Mouse (Mus musculus) heart, adult 18-20 months (tissue): Measurements from ENCODE around the gene Ulk2. TPM values are rescaled to one million over a fixed set of nuclear protein-coding genes. Genes with fewer than 3 reads are reported as not detected.
"Not testable (repeated sequence)": the region's sequence is repeated elsewhere in the genome, so short reads cannot be mapped to it uniquely, and the experiment has no call there.

Experiments used
- DNase-seq, 2 experiments: peaks; one replicate each; pipeline ENCODE4 v3.0.0; 2021 to 2022; ENCODE audit warnings: mixed read lengths in 1 of 2
- long read RNA-seq, 2 experiments: library from polyadenylated mRNA; stranded (forward); transcript quantifications; one replicate each; pipeline ENCODE4 v2.0.0; 2021
- total RNA-seq, 2 experiments: library from RNA; stranded (reverse); gene quantifications; 2 replicates each; pipeline ENCODE4 v1.2.3; 2021

The Ulk2 gene
- 10 to 100 TPM; 45.9 to 50.7 TPM for total RNA-seq
- long read RNA-seq, experiment 1, full-length matches to known transcripts = 5 of 16 reads
- long read RNA-seq, experiment 1, partial matches to known transcripts = 7 of 16 reads
- long read RNA-seq, experiment 1, other reads (novel, unspliced or antisense) = 4 of 16 reads
- long read RNA-seq, experiment 2, full-length matches to known transcripts = 1 of 6 reads
- long read RNA-seq, experiment 2, partial matches to known transcripts = 3 of 6 reads
- long read RNA-seq, experiment 2, other reads (novel, unspliced or antisense) = 2 of 6 reads

- DNase-seq = peak; percentile 91 to 93
These were observed at the start of gene Ulk2 for GRCm38 (mm10) chr11:61854988-61855411. Ulk2 (minus strand) TSS chr11:61855073.

- DNase-seq = no peak
These were observed 27.3 kb upstream of the Ulk2 start for GRCm38 (mm10) chr11:61882183-61882582.

- DNase-seq = no peak
These were observed 25.0 kb upstream of the Ulk2 start for GRCm38 (mm10) chr11:61879921-61880320.

GRCm38 (mm10) chr11:61871881-61872280 lies 17.0 kb upstream of the Ulk2 start:
- DNase-seq = no peak

GRCm38 (mm10) chr11:61866856-61867255 lies 12.0 kb upstream of the Ulk2 start:
- DNase-seq = no peak

- no peak for DNase-seq
These were observed 7.1 kb upstream of the Ulk2 start for GRCm38 (mm10) chr11:61861781-61862547.

GRCm38 (mm10) chr11:61859316-61859715 lies 4.4 kb upstream of the Ulk2 start:
- no peak for DNase-seq

- no peak for DNase-seq
These were observed 666 bp upstream of the Ulk2 start for GRCm38 (mm10) chr11:61855539-61855938.

- DNase-seq = peak; percentile 89 to 90
These were observed 474 bp downstream of the Ulk2 start for GRCm38 (mm10) chr11:61854211-61854987.

- DNase-seq = no peak
These were observed 1.2 kb downstream of the Ulk2 start for GRCm38 (mm10) chr11:61853659-61854058.

- DNase-seq = no peak
These were observed 2.0 kb downstream of the Ulk2 start for GRCm38 (mm10) chr11:61852916-61853315.

- no peak for DNase-seq
These were observed 3.7 kb downstream of the Ulk2 start for GRCm38 (mm10) chr11:61851195-61851594.

- DNase-seq = not testable (repeated sequence)
These were observed 14.2 kb downstream of the Ulk2 start for GRCm38 (mm10) chr11:61840663-61841062.

GRCm38 (mm10) chr11:61839940-61840339 lies 14.9 kb downstream of the Ulk2 start:
- no peak for DNase-seq

- no peak for DNase-seq
These were observed 15.7 kb downstream of the Ulk2 start for GRCm38 (mm10) chr11:61839182-61839581.

- no peak for DNase-seq
These were observed 45.1 kb downstream of the Ulk2 start for GRCm38 (mm10) chr11:61809793-61810192.

- DNase-seq = no peak
These were observed 46.2 kb downstream of the Ulk2 start for GRCm38 (mm10) chr11:61808551-61809117.

- peak in 1 of 2 experiments; percentile 50 for DNase-seq
These were observed 61.4 kb downstream of the Ulk2 start for GRCm38 (mm10) chr11:61793441-61793840.

GRCm38 (mm10) chr11:61788550-61788949 lies 66.3 kb downstream of the Ulk2 start:
- DNase-seq = no peak

GRCm38 (mm10) chr11:61782526-61782925 lies 72.3 kb downstream of the Ulk2 start:
- not testable (repeated sequence) for DNase-seq

GRCm38 (mm10) chr11:61774551-61775149 lies 80.2 kb downstream of the Ulk2 start:
- peak in 1 of 2 experiments; percentile 19 for DNase-seq
